Mouse (Mus musculus) heart, embryonic 14.5 days (tissue): ENCODE results near the gene Ache. TPM values are rescaled to one million over a fixed set of nuclear protein-coding genes. Genes with fewer than 3 reads are reported as not detected.

Source experiments
- ATAC-seq: fragments of 200-750 bp; cut with Nextera tagmentation; 2 replicates; pipeline ENCODE4 v1.8.0; 2017; ENCODE audit warnings: low read depth, moderate TSS enrichment; ENCODE audit not compliant: insufficient number of reproducible peaks, insufficient read depth, low FRiP score
- H3K27ac ChIP-seq, 2 experiments: fragments of 200-500 bp in 1 of 2; fragments of 300-500 bp in 1 of 2; sonication (generic) in 1 of 2; replicated peaks in 1 of 2; 2 replicates each; pipeline ENCODE4 v1.5.1; 2012 to 2014; ENCODE audit warnings: low read depth in 2 of 2, low read length in 2 of 2, control low read depth in 1 of 2, mild to moderate bottlenecking in 1 of 2, mixed read lengths in 1 of 2; ENCODE audit not compliant: control insufficient read depth in 1 of 2, insufficient read depth in 1 of 2
- H3K27me3 ChIP-seq: fragments of 300-500 bp; sonication (generic); 2 replicates; pipeline ENCODE4 v1.6.1; 2014; ENCODE audit warnings: mild to moderate bottlenecking, low read length, control low read depth; ENCODE audit not compliant: control insufficient read depth, insufficient read depth
- H3K36me3 ChIP-seq: fragments of 300-500 bp; sonication (generic); 2 replicates; pipeline ENCODE4 v1.6.1; 2014; ENCODE audit warnings: mild to moderate bottlenecking, control low read depth, low read length, mixed read lengths; ENCODE audit not compliant: control insufficient read depth, insufficient read depth
- H3K4me1 ChIP-seq, 2 experiments: fragments of 200-500 bp in 1 of 2; fragments of 300-500 bp in 1 of 2; sonication (generic) in 1 of 2; 2 replicates each; pipeline ENCODE4 v1.6.1; 2012 to 2014; ENCODE audit warnings: low read length in 2 of 2, control low read depth in 1 of 2, mixed read lengths in 1 of 2; ENCODE audit not compliant: control insufficient read depth in 2 of 2, insufficient read depth in 2 of 2
- H3K4me2 ChIP-seq: fragments of 300-500 bp; sonication (generic); 2 replicates; pipeline ENCODE4 v1.6.1; 2014; ENCODE audit warnings: mild to moderate bottlenecking, low read length
- H3K4me3 ChIP-seq, 2 experiments: fragments of 200-500 bp in 1 of 2; fragments of 300-500 bp in 1 of 2; sonication (generic) in 1 of 2; 2 replicates each; pipeline ENCODE4 v1.5.1; 2012 to 2014; ENCODE audit warnings: low read length in 2 of 2, mild to moderate bottlenecking in 2 of 2, control low read depth in 1 of 2, low read depth in 1 of 2, moderate library complexity in 1 of 2; ENCODE audit not compliant: control insufficient read depth in 1 of 2, insufficient read depth in 1 of 2
- H3K9ac ChIP-seq: fragments of 300-500 bp; sonication (generic); 2 replicates; pipeline ENCODE4 v1.6.1; 2014; ENCODE audit warnings: mild to moderate bottlenecking, low read length
- H3K9me3 ChIP-seq: fragments of 300-500 bp; sonication (generic); 2 replicates; pipeline ENCODE4 v1.6.1; 2016; ENCODE audit warnings: low read length, control low read depth; ENCODE audit not compliant: control insufficient read depth
- WGBS: fragments of 180-500 bp; shearing (Covaris S2); extraction: QIAGEN DNeasy Blood & Tissue Kit; methylation state at CpG from one replicate; pipeline ENCODE4 v1.1.7; 2014; 5-methylcytosine and 5-hydroxymethylcytosine counted together
- polyA plus RNA-seq: library from polyadenylated mRNA; unstranded; fragments of >200 nt; fragmentation: Nextera tagmentation; extraction: Ambion mirVana; gene quantifications from 2 replicates; pipeline ENCODE4 v1.2.1, GENCODE M21; 2014

Ache gene
- polyA plus RNA-seq, 1 experiment from 2014 or later = 12.5 TPM

DNA sequence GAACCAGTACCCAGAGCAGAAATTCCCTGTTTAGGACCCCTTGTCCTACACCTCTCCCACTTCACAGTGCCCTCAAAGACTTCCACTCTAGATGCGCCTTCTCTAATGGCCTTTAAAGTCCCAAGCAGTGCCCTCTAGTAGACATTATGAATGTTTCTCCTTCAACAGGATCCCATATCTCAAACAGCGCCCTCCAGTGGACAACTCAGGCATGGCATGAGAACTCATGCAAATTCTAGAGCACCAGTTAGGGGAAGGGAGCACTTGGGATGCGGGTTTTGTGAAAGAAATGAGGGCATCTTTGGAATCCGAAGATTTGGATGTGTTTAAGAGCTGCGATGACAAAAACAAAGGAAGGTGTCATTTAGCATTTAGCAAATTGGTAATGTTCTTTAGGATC lies 2.3 kb upstream of the Ache start:
- H3K36me3 ChIP-seq = no peaks in the 10 kb centered on the region
- H3K4me1 ChIP-seq = peaks cover 13 to 26% of the 10 kb centered on the region in 2 experiments
- H3K9ac ChIP-seq = no peak overlapping the region
- ATAC-seq = no peak
- 47% methylated on average over 5 of the region's 5 CpGs for WGBS
- H3K4me2 ChIP-seq = no peak overlapping the region
- no peaks in the 10 kb centered on the region for H3K9me3 ChIP-seq
- peaks cover 26% of the 10 kb centered on the region for H3K27me3 ChIP-seq
- H3K27ac ChIP-seq = no peak overlapping the region
- no peak overlapping the region for H3K4me3 ChIP-seq

DNA sequence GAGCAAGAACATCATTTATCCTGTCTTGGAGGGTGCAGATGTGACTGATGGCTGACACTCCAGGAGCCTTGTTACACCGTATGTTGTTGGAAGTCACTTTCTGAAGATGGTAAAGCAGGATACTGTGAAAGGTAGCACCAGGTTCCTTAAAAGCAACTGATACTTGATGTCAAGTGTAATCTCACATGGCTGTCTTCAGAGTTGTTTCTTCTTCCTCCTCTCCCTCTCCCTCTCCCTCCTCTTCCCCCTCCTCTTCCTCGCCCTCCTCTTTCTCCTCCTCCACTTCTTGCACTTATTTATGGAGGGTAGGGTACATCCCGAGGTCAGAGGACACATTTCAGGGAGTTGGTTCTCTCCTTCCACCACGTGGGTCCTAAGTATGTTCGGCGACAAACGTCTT lies 1.3 kb upstream of the Ache start:
- Histone ChIP-seq H3K4me3 (no peak overlapping the region), H3K9ac (no peak overlapping the region), H3K4me2 (no peak overlapping the region), H3K36me3 (no peaks in the 10 kb centered on the region), H3K27me3 (peaks cover 33% of the 10 kb centered on the region), H3K4me1 (peaks cover 13 to 27% of the 10 kb centered on the region in 2 experiments), H3K27ac (no peak overlapping the region), H3K9me3 (no peaks in the 10 kb centered on the region)
- WGBS = 48% methylated on average over 7 of the region's 7 CpGs
- no peak for ATAC-seq

GRCm38 (mm10) chr5:137286655-137287031 lies 676 bp upstream of the Ache start:
- peak overlapping the region; percentile 28 to 41 for H3K4me3 ChIP-seq
- H3K27me3 ChIP-seq = peaks cover 40% of the 10 kb centered on the region
- no peaks in the 10 kb centered on the region for H3K9me3 ChIP-seq
- H3K4me2 ChIP-seq = peak overlapping the region; percentile 90
- peaks cover 13 to 27% of the 10 kb centered on the region in 2 experiments for H3K4me1 ChIP-seq
- H3K9ac ChIP-seq = peak overlapping the region; percentile 54; the same call in 1 of the 2 replicates
- peak; percentile 40; the same call in 1 of the 2 replicates for ATAC-seq
- H3K36me3 ChIP-seq = no peaks in the 10 kb centered on the region
- WGBS = under 1% methylated on average over 16 of the region's 16 CpGs
- H3K27ac ChIP-seq = no peak overlapping the region

- Histone ChIP-seq H3K27ac (no peak overlapping the region), H3K9ac (peak overlapping the region; percentile 66), H3K36me3 (no peaks in the 10 kb centered on the region), H3K27me3 (peaks cover 45% of the 10 kb centered on the region), H3K4me1 (peaks cover 13 to 32% of the 10 kb centered on the region in 2 experiments), H3K9me3 (no peaks in the 10 kb centered on the region), H3K4me3 (peak overlapping the region; percentile 40 to 41), H3K4me2 (peak overlapping the region; percentile 90)
- 1% methylated on average over 59 of the region's 65 CpGs for WGBS
- peak; percentile 9; the same call in 1 of the 2 replicates for ATAC-seq
Measured at GRCm38 (mm10) chr5:137287953-137288743, 829 bp downstream of the Ache start.

- H3K27ac ChIP-seq = no peak overlapping the region
- peak overlapping the region; percentile 90 for H3K4me2 ChIP-seq
- no peaks in the 10 kb centered on the region for H3K36me3 ChIP-seq
- ATAC-seq = no peak
- 4% methylated on average over 25 of the region's 25 CpGs for WGBS
- H3K4me3 ChIP-seq = peak overlapping the region; percentile 36 to 41
- no peaks in the 10 kb centered on the region for H3K9me3 ChIP-seq
- H3K4me1 ChIP-seq = peaks cover 13 to 38% of the 10 kb centered on the region in 2 experiments
- peaks cover 45% of the 10 kb centered on the region for H3K27me3 ChIP-seq
- H3K9ac ChIP-seq = peak overlapping the region; percentile 62
Measured at GRCm38 (mm10) chr5:137288999-137289470, 1.7 kb downstream of the Ache start.

GRCm38 (mm10) chr5:137289591-137290365 lies 2.5 kb downstream of the Ache start:
- Histone ChIP-seq H3K4me2 (peak overlapping the region; percentile 90), H3K9ac (peak overlapping the region; percentile 62; the same call in 1 of the 2 replicates), H3K36me3 (no peaks in the 10 kb centered on the region), H3K9me3 (no peaks in the 10 kb centered on the region), H3K27me3 (peaks cover 45% of the 10 kb centered on the region), H3K27ac (no peak overlapping the region), H3K4me3 (peak overlapping the region in 1 of 2 experiments; percentile 41; a peak in 1 of 4 replicates), H3K4me1 (peaks cover 13 to 39% of the 10 kb centered on the region in 2 experiments)
- ATAC-seq = no peak
- 43% methylated on average over 13 of the region's 13 CpGs for WGBS

GRCm38 (mm10) chr5:137290677-137291076 lies 3.4 kb downstream of the Ache start:
- peaks cover 18 to 43% of the 10 kb centered on the region in 2 experiments for H3K4me1 ChIP-seq
- peak overlapping the region; percentile 90; the same call in 1 of the 2 replicates for H3K4me2 ChIP-seq
- 23% methylated on average over 15 of the region's 15 CpGs for WGBS
- no peaks in the 10 kb centered on the region for H3K9me3 ChIP-seq
- H3K27ac ChIP-seq = no peak overlapping the region
- H3K9ac ChIP-seq = no peak overlapping the region
- no peak for ATAC-seq
- peaks cover 45% of the 10 kb centered on the region for H3K27me3 ChIP-seq
- no peak overlapping the region for H3K4me3 ChIP-seq
- H3K36me3 ChIP-seq = peaks cover 8% of the 10 kb centered on the region
